Comparison of ENCODE assay signal across 9 mouse cellular contexts in genomic region chr19:42661430-42662164, GRCm38 (mm10). TPM values are rescaled to one million over a fixed set of nuclear protein-coding genes. Genes with fewer than 3 reads are reported as not detected.
A peak's percentile ranks its signal among the peaks of the same experiment; 100 is the strongest.
DNase-seq lines count a peak whose midpoint lies in the region; ATAC-seq and TF ChIP-seq lines count a peak whose summit lies in the region.
"Had no signal": no experiment of that assay in that cellular context is flagged by ENCODE, and none has a peak within 500 bp of the region (broad histone marks: within the 10 kb centered on the region; RNA-seq: fewer than 3 reads in every experiment).

No protein-coding gene starts in this region.

- 19% methylated on average over 9 of the region's 9 CpGs for WGBS in heart, adult 2 months
- 35% methylated on average over 9 of the region's 9 CpGs for WGBS in heart, embryonic 12.5 days
- 65% methylated on average over 9 of the region's 9 CpGs for WGBS in lung, embryonic 15.5 days
- WGBS in midbrain, embryonic 10.5 days: 86% methylated on average over 9 of the region's 9 CpGs
- WGBS in hindbrain, embryonic 16.5 days: 81% methylated on average over 9 of the region's 9 CpGs

- ATAC-seq in G1E (ENCODE audit: extremely low read depth, insufficient number of reproducible peaks, low FRiP score, poor library complexity, severe bottlenecking): no peak
- ATAC-seq in heart, embryonic 12.5 days (ENCODE audit: insufficient number of reproducible peaks, low FRiP score): peak; percentile 54; the same call in 1 of the 2 replicates
- ATAC-seq in lung, embryonic 15.5 days (ENCODE audit: borderline replicate concordance, extremely low read depth, low FRiP score, low TSS enrichment): no peak
- no peak for ATAC-seq in erythroid progenitor cell, adult 5-6 weeks (replicated peaks; ENCODE audit: low FRiP score, poor library complexity, severe bottlenecking)
- ATAC-seq in hindbrain, embryonic 16.5 days: no peak

- peak; percentile 66 for TF ChIP-seq CTCF in heart, adult 2 months (IDR thresholded peaks at IDR 0.05)
- TF ChIP-seq CTCF in G1E (IDR thresholded peaks at IDR 0.05; ENCODE audit: low read depth, low read length): 0 out of 2 replicates have a peak, but pooled peaks have one; percentile 16

- H3K27me3 ChIP-seq in heart, adult 2 months (ENCODE audit: control insufficient read depth, insufficient read depth, low read length): no peaks in the 10 kb centered on the region
- H3K27me3 ChIP-seq in G1E (ENCODE audit: insufficient read depth, low read length): peaks cover 9% of the 10 kb centered on the region
- H3K27me3 ChIP-seq in heart, embryonic 12.5 days (replicated peaks): peaks cover 4% of the 10 kb centered on the region; the same call in 1 of the 2 replicates
- H3K27me3 ChIP-seq in lung, embryonic 15.5 days: no peaks in the 10 kb centered on the region
- H3K27me3 ChIP-seq in midbrain, embryonic 10.5 days (ENCODE audit: low read depth, poor library complexity, severe bottlenecking): peaks cover 67% of the 10 kb centered on the region
- H3K27me3 ChIP-seq in hindbrain, embryonic 16.5 days (replicated peaks; ENCODE audit: control insufficient read depth, insufficient read depth, low read length): peaks cover 14% of the 10 kb centered on the region

- H3K4me1 ChIP-seq in heart, adult 2 months (ENCODE audit: control insufficient read depth, insufficient read depth, low read length): peaks cover 8% of the 10 kb centered on the region
- no peaks in the 10 kb centered on the region for H3K4me1 ChIP-seq in G1E (ENCODE audit: insufficient read depth, low read depth, low read length)
- peaks cover 26% of the 10 kb centered on the region for H3K4me1 ChIP-seq in heart, embryonic 12.5 days (replicated peaks)
- 0 out of 2 replicates have a peak, but pooled peaks cover 7% of the 10 kb centered on the region for H3K4me1 ChIP-seq in lung, embryonic 15.5 days
- H3K4me1 ChIP-seq in midbrain, embryonic 10.5 days: peaks cover 21% of the 10 kb centered on the region
- peaks cover 7% of the 10 kb centered on the region for H3K4me1 ChIP-seq in hindbrain, embryonic 16.5 days (ENCODE audit: control insufficient read depth, insufficient read depth, low read depth, low read length)

- peak overlapping the region; percentile 50 for H3K27ac ChIP-seq in heart, adult 2 months
- peak overlapping the region; percentile 45 for H3K27ac ChIP-seq in heart, embryonic 12.5 days (ENCODE audit: poor library complexity, severe bottlenecking)
- peak overlapping the region; percentile 50; the same call in 1 of the 2 replicates for H3K27ac ChIP-seq in lung, embryonic 15.5 days
- no peak overlapping the region for H3K27ac ChIP-seq in midbrain, embryonic 10.5 days (replicated peaks)
- H3K27ac ChIP-seq in hindbrain, embryonic 16.5 days (ENCODE audit: low read depth, low read length): no peak overlapping the region
- H3K27ac ChIP-seq: forebrain, embryonic 10.5 days had no signal

- no peaks in the 10 kb centered on the region for H3K36me3 ChIP-seq in heart, adult 2 months (ENCODE audit: control insufficient read depth, insufficient read depth, low read length)
- H3K36me3 ChIP-seq in G1E (replicated peaks): no peaks in the 10 kb centered on the region
- no peaks in the 10 kb centered on the region for H3K36me3 ChIP-seq in heart, embryonic 12.5 days
- H3K36me3 ChIP-seq in lung, embryonic 15.5 days: no peaks in the 10 kb centered on the region
- H3K36me3 ChIP-seq in midbrain, embryonic 10.5 days: no peaks in the 10 kb centered on the region
- H3K36me3 ChIP-seq in hindbrain, embryonic 16.5 days (ENCODE audit: control insufficient read depth, insufficient read depth, low read length): no peaks in the 10 kb centered on the region
- H3K36me3 ChIP-seq: forebrain, embryonic 10.5 days had no signal

- no peaks in the 10 kb centered on the region for H3K79me2 ChIP-seq in heart, adult 2 months (replicated peaks; ENCODE audit: control insufficient read depth, insufficient read depth, low read length)

- no peak for TF ChIP-seq EP300 in heart, adult 2 months (IDR thresholded peaks at IDR 0.05; ENCODE audit: insufficient read depth, low read depth, low read length)

- H3K9ac ChIP-seq in heart, adult 2 months (ENCODE audit: low read depth, low read length): no peak overlapping the region
- no peak overlapping the region for H3K9ac ChIP-seq in heart, embryonic 12.5 days
- no peak overlapping the region for H3K9ac ChIP-seq in lung, embryonic 15.5 days
- no peak overlapping the region for H3K9ac ChIP-seq in hindbrain, embryonic 16.5 days (ENCODE audit: low read depth, low read length)

- peak overlapping the region; percentile 4; the same call in 1 of the 2 replicates for H3K4me2 ChIP-seq in heart, embryonic 12.5 days
- H3K4me2 ChIP-seq in lung, embryonic 15.5 days: no peak overlapping the region
- no peak overlapping the region for H3K4me2 ChIP-seq in hindbrain, embryonic 16.5 days (ENCODE audit: low read length)

- intact Hi-C loops in heart, adult 2 months (cut with DNase I): loop anchor here (5.0 to 10.0 kb wide), 2 partner anchors 144 to 863 kb away; partner anchors contain the start of genes Got1 and R3hcc1l
- intact Hi-C loops in heart, postnatal 25 days (cut with DNase I): loop anchor here (2.0 kb wide), 1 partner anchor 81 kb away; no protein-coding TSS in a partner anchor

- no peak for TF ChIP-seq POLR2A in heart, adult 2 months (IDR thresholded peaks at IDR 0.05; ENCODE audit: insufficient read depth, low read depth, low read length)

- H3K9me3 ChIP-seq in G1E (replicated peaks): no peaks in the 10 kb centered on the region
- H3K9me3 ChIP-seq in heart, embryonic 12.5 days (replicated peaks): no peaks in the 10 kb centered on the region
- no peaks in the 10 kb centered on the region for H3K9me3 ChIP-seq in lung, embryonic 15.5 days
- no peaks in the 10 kb centered on the region for H3K9me3 ChIP-seq in midbrain, embryonic 10.5 days (replicated peaks)
- H3K9me3 ChIP-seq in hindbrain, embryonic 16.5 days (ENCODE audit: control insufficient read depth, low read length): no peaks in the 10 kb centered on the region
- H3K9me3 ChIP-seq: forebrain, embryonic 10.5 days had no signal

- no peak overlapping the region for H3K4me3 ChIP-seq in heart, adult 2 months
- no peak overlapping the region for H3K4me3 ChIP-seq in G1E (ENCODE audit: low read depth, low read length)
- H3K4me3 ChIP-seq in heart, embryonic 12.5 days: no peak overlapping the region
- H3K4me3 ChIP-seq in lung, embryonic 15.5 days: no peak overlapping the region
- no peak overlapping the region for H3K4me3 ChIP-seq in midbrain, embryonic 10.5 days
- H3K4me3 ChIP-seq in hindbrain, embryonic 16.5 days (ENCODE audit: low read length): no peak overlapping the region
- H3K4me3 ChIP-seq: forebrain, embryonic 10.5 days had no signal

- DNase-seq in heart, adult 2 months: peak; percentile 31 to 34
- DNase-seq in heart, postnatal 25 days (ENCODE audit: low spot score): no peak
- DNase-seq in G1E (ENCODE audit: low spot score): peak; percentile 7
- no peak for DNase-seq in midbrain, embryonic 10.5 days (ENCODE audit: low spot score)

RNA-seq across cellular contexts. Expression of gene Loxl4, which starts 49.0 kb away (rescaled TPM):
- total RNA-seq in heart, adult 2 months (2021): under 1 TPM; 0.77 to 0.91 TPM
- polyA plus RNA-seq in heart, adult 2 months (2012; rRNA removed): 0.76 and 0.82 TPM in 2 replicates
- total RNA-seq in heart, postnatal 25 days (2021): 1 to 10 TPM; 1.2 to 1.3 TPM
- total RNA-seq in G1E (2014; fragmentation: Nextera tagmentation): not detected in 2 replicates
- total RNA-seq in G1E (2017): not detected in 2 replicates
- not detected in 2 replicates for polyA plus RNA-seq in G1E (2012)
- 0.18 and 0.27 TPM in 2 replicates for polyA plus RNA-seq in heart, embryonic 12.5 days (2016; fragmentation: Nextera tagmentation; extraction: Ambion mirVana)
- 0.55 and 0.65 TPM in 2 replicates for polyA plus RNA-seq in lung, embryonic 15.5 days (2015; fragmentation: Nextera tagmentation; extraction: Ambion mirVana)
- total RNA-seq in erythroid progenitor cell, adult 5-6 weeks (2015; ENCODE audit: low replicate concordance): not detected in 2 replicates
- not detected in 2 replicates for total RNA-seq in erythroid progenitor cell, adult 5-6 weeks (2017; ENCODE audit: low replicate concordance)
- polyA plus RNA-seq in midbrain, embryonic 10.5 days (2016; fragmentation: Nextera tagmentation; extraction: Ambion mirVana): 0.19 and 0.25 TPM in 2 replicates
- 0.15 and 0.34 TPM in 2 replicates for polyA plus RNA-seq in hindbrain, embryonic 16.5 days (2015; fragmentation: Nextera tagmentation; extraction: Ambion mirVana)

Comparison
In these comparisons a context has a peak if more than half of its experiments do, and no peak if none do; other contexts are left out.
1. DNase-seq: peak in heart, adult 2 months (2 of 2) and G1E (single experiment); none in heart, postnatal 25 days (single experiment) and midbrain, embryonic 10.5 days (single experiment).
2. H3K27ac ChIP-seq: peak in heart, adult 2 months (single experiment), heart, embryonic 12.5 days (single experiment) and lung, embryonic 15.5 days (single experiment); none in midbrain, embryonic 10.5 days (single experiment) and hindbrain, embryonic 16.5 days (single experiment).